Mouse (Mus musculus) CH12.LX (cell line): ENCODE measurements at regions not wholly inside any gene's neighbourhood (a gene's known extent, or its start where the extent isn't known, plus 50 kb on each side); places are given as distances from the start of the nearest gene placed in this dataset.

ENCODE experiments used
- JUND ChIP-seq: conservative IDR thresholded peaks from 2 replicates; pipeline ENCODE4 v1.6.1; 2011; ENCODE audit warnings: low read depth, low read length, improper control_type of control experiment
- MYC ChIP-seq: IDR thresholded peaks from 2 replicates; pipeline ENCODE4 v1.6.1; 2011; ENCODE audit warnings: low read depth, mild to moderate bottlenecking, improper control_type of control experiment, low read length

DNA sequence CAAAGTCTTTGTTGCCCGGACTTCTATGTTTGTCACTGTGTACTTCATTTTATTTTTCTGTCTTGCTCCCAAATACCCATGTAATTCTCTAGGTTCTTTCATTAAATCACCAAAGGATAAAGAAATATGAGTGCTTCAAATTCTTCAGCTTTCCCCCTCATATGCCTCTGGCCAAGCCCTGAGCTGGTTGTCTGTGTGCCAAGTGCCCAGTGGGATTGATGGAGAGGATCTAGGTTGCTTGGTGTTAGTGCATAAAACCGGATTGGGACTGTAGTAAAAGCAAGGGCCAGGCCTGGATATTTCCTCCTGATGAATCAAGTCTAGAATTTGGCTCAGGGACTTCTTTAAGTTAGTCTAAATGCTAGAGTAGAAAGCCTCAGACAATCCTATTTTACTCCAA, 229.0 kb downstream of the Sec61b start:
- TF ChIP-seq MYC: no peak
- TF ChIP-seq JUND: no peak
